Mouse (Mus musculus) G1E (cell line): ENCODE measurements around the gene Clec1b. TPM values are rescaled to one million over a fixed set of nuclear protein-coding genes. Genes with fewer than 3 reads are reported as not detected.

Source experiments
- ATAC-seq: 2 replicates; pipeline ENCODE4 v1.8.0; 2016; ENCODE audit warnings: mild to moderate bottlenecking; ENCODE audit not compliant: insufficient number of reproducible peaks, poor library complexity, low FRiP score, severe bottlenecking; ENCODE audit errors: extremely low read depth
- DNase-seq: peaks from one replicate; pipeline ENCODE4 v3.0.0; 2012; ENCODE audit warnings: low spot score
- H3K27me3 ChIP-seq: 2 replicates; pipeline ENCODE4 v1.6.1; 2012; ENCODE audit warnings: mild to moderate bottlenecking, low read length, inconsistent platforms; ENCODE audit not compliant: insufficient read depth
- H3K36me3 ChIP-seq: replicated peaks from 2 replicates; pipeline ENCODE3; 2012; ENCODE audit warnings: mild to moderate bottlenecking, inconsistent platforms
- H3K4me1 ChIP-seq: 2 replicates; pipeline ENCODE4 v1.6.1; 2012; ENCODE audit warnings: low read depth, low read length, inconsistent platforms, mixed read lengths; ENCODE audit not compliant: insufficient read depth
- H3K4me3 ChIP-seq: 2 replicates; pipeline ENCODE4 v1.5.1; 2012; ENCODE audit warnings: low read depth, mild to moderate bottlenecking, inconsistent platforms, low read length, moderate library complexity, mixed read lengths
- H3K9me3 ChIP-seq: replicated peaks from 2 replicates; pipeline ENCODE4 v1.6.1; 2012; ENCODE audit warnings: inconsistent platforms
- CTCF ChIP-seq: IDR thresholded peaks from 2 replicates; pipeline ENCODE4 v1.5.1; 2012; ENCODE audit warnings: low read depth, low read length, inconsistent platforms, mixed read lengths
- GATA1 ChIP-seq: IDR thresholded peaks from 2 replicates; pipeline ENCODE4 v1.6.1; 2012; ENCODE audit warnings: borderline replicate concordance, low read length, inconsistent platforms, mixed read lengths
- GATA2 ChIP-seq: IDR thresholded peaks from 2 replicates; pipeline ENCODE4 v1.6.1; 2012; ENCODE audit warnings: low read depth, low read length, inconsistent platforms, borderline replicate concordance
- POLR2AphosphoS5 ChIP-seq: IDR thresholded peaks from 2 replicates; pipeline ENCODE4 v1.6.1; 2012; ENCODE audit warnings: low read depth, low read length, inconsistent platforms; ENCODE audit not compliant: insufficient replicate concordance
- TAL1 ChIP-seq: conservative IDR thresholded peaks from 2 replicates; pipeline ENCODE4 v1.6.1; 2012; ENCODE audit warnings: low read depth, low read length, inconsistent platforms, mixed read lengths
- polyA plus RNA-seq: library from polyadenylated mRNA; stranded (reverse); fragments of >175 nt; gene quantifications from 2 replicates; pipeline ENCODE4 v1.2.3, GENCODE M21; 2012
- total RNA-seq, 2 experiments: library from RNA; stranded (forward) in 1 of 2; stranded (reverse) in 1 of 2; fragments of 200-1000 nt in 1 of 2; fragments of >200 nt in 1 of 2; fragmentation: Nextera tagmentation in 1 of 2; gene quantifications; 2 replicates each; pipeline ENCODE4 v1.2.3; 2014 to 2017

Gene Clec1b
- total RNA-seq (2014; fragmentation: Nextera tagmentation) (not detected in 2 replicates), total RNA-seq (2017) (0.22 TPM in 1 of 2 replicates, not detected in the other), polyA plus RNA-seq (not detected in 2 replicates)

DNA sequence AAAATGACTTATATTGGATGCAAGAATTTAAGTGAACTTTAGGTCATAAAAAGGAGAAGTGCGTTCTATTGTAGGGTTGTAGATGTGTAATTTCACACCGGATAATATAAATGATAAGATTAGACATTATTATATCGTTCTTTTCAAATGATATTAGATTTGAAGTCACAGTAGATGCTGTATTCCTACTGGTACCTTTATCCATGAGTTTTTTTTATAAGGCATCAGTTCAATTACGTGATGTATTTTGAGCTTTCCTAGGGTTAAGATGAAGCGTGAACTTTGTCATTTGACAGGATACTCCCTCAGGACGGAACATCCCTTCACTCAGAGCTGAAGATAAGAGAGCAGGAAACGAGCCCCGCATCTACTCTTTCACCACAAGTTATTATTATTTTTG is at the start of gene Clec1b:
TSS of gene Clec1b (plus strand) at position 301 of the 400 bp plus-strand sequence.
- Histone ChIP-seq H3K4me1 (no peaks in the 10 kb centered on the region), H3K36me3 (no peaks in the 10 kb centered on the region), H3K27me3 (no peaks in the 10 kb centered on the region), H3K9me3 (no peaks in the 10 kb centered on the region), H3K4me3 (no peak within 1 kb of the TSS)
- ATAC-seq, result no peak
- no peak for DNase-seq
- TF ChIP-seq GATA2 (no peak), CTCF (no peak)

DNA sequence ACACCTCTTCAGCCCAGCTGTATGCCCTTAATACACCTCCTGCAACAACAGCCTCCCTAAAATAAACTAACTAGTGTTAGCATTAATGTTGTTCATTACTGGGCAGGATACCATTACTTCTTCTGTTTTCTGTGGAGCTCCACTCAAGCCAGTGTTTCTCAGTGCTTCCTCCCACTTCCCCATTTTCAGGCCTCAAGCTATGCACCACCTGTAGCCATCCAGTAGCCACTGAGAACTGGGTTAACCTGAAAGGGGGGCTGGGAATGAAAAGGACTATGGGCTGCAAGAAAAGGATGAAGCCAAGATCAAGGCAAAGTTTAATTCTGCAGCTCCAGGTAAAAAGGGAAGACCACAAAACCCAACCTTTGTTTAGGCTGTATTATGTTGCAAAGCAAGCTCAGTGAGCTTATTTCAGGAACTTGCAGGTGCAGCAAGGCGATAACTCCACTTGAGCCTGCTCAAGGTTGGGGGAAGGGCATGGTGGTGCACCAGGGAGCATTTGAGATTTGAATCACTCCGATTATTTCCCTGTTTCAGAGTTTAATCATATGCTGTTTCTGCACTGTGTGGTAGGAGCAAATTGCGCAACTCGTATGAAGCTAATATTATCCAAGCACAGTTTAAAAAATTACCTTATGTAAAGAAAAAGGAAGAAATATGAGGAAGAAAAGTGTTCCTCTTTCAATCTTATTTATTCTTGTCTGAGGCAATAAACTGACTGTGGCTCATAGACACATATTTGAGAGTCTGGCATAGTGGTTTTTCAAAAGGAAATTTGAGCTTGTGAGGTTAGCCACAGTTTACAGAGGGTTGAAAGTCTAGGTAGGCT is 47.4 kb upstream of the Clec1b start:
- TF ChIP-seq GATA2 (no peak), POLR2AphosphoS5 (no peak), GATA1 (no peak), CTCF (no peak), TAL1 (no peak)
- DNase-seq, result no peak
- no peaks in the 10 kb centered on the region for H3K4me1 ChIP-seq
- no peaks in the 10 kb centered on the region for H3K36me3 ChIP-seq
- no peaks in the 10 kb centered on the region for H3K27me3 ChIP-seq
- peaks cover 6% of the 10 kb centered on the region; the same call in 1 of the 2 replicates for H3K9me3 ChIP-seq
- no peak; the same call in 1 of the 2 replicates for ATAC-seq
- no peak overlapping the region for H3K4me3 ChIP-seq

DNA sequence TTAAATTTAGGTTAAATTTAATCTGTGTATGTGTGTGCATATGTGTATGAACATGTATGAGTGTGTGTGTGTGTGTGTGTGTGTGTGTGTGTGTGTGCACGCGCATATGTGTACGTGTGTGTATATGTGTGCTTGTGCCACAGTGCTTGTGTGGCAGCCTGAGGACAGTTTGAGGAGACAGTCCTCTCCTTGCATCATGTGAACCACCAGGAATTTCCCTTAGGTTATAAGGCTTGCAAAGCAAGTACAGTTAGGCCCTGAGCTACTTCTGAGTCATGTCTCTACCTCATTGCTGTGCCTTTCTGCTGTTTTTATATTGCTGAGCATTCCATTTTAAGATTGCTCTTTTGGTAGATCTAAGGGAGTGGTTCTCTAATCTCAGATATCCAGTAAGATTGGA is 46.0 kb upstream of the Clec1b start:
- H3K4me1 ChIP-seq, result no peaks in the 10 kb centered on the region
- no peak overlapping the region for H3K4me3 ChIP-seq
- ATAC-seq, result no peak
- no peaks in the 10 kb centered on the region for H3K27me3 ChIP-seq
- H3K9me3 ChIP-seq, result peaks cover 6% of the 10 kb centered on the region; the same call in 1 of the 2 replicates
- no peaks in the 10 kb centered on the region for H3K36me3 ChIP-seq
- DNase-seq, result no peak
- TF ChIP-seq GATA1 (no peak), TAL1 (no peak), CTCF (no peak), GATA2 (no peak), POLR2AphosphoS5 (no peak)

DNA sequence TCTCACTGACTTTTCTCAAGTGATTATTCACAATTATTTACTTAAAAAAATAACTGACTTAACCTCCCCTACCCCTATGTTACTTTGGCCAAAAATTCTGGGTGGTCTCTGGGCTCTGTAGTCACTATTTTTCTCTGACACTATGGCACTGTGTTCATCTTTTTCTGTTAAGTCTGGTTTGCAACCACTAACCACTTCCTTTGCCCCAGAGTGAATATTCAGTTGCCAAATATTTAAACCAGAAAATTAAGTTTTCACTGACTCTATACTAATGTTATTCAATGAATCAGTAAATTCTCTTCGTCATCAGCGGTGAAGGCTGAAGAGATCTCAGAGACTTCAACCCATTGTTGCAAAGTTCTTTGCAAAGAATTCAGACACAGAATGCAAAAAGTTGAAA is 41.3 kb upstream of the Clec1b start:
- no peak for ATAC-seq
- DNase-seq, result no peak

DNA sequence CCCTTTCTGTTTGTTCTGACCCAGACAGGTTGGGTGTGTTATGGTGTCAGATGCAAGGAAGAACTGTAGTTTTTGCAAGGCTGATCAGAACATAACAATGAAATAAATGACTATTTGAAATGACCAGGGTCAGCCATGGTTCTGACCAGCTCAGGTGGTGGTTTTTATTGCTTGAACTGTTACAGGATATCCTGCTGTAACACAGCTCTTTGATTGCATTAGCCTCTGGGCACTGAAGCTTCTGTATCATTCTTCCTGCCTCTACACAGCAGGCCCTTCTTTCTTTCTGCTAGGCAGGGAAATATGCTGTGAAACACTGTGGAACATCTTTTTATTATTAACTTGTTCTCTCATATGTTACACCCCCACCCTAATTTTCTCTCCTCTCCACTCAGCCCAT is 40.7 kb upstream of the Clec1b start:
- DNase-seq, result no peak
- no peaks in the 10 kb centered on the region for H3K36me3 ChIP-seq
- no peak for ATAC-seq
- no peaks in the 10 kb centered on the region for H3K4me1 ChIP-seq
- no peaks in the 10 kb centered on the region for H3K9me3 ChIP-seq
- no peak overlapping the region for H3K4me3 ChIP-seq
- H3K27me3 ChIP-seq, result no peaks in the 10 kb centered on the region
- TF ChIP-seq CTCF (no peak), GATA1 (no peak), GATA2 (no peak), TAL1 (no peak), POLR2AphosphoS5 (no peak)

More for the DNA sequence above, 41.3 kb upstream of the Clec1b start:
- no peak for TF ChIP-seq POLR2AphosphoS5
- TF ChIP-seq TAL1, result no peak
- TF ChIP-seq GATA1, result no peak
- no peak for TF ChIP-seq GATA2
- no peak for TF ChIP-seq CTCF
- Histone ChIP-seq H3K9me3 (peaks cover 2% of the 10 kb centered on the region; the same call in 1 of the 2 replicates), H3K27me3 (no peaks in the 10 kb centered on the region), H3K4me3 (no peak overlapping the region), H3K4me1 (no peaks in the 10 kb centered on the region), H3K36me3 (no peaks in the 10 kb centered on the region)

DNA sequence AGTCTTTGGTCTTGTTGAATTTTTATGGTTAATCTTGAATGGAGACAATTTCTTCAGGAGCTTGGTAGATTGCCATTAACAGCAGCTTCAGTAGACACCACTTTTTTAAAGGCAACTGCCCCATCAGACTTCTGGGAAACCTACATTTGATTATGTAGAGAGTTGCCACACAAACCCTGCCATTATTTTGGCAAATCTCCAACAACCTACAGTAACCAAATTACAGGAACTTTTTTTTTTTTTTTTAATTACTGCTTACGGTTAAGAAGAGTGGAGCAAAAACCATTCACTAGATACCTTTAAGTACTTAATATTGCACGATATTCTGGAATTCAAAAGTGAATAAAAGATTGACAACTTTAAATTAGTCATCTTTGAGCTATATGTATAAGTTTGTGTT is 37.6 kb upstream of the Clec1b start:
- TF ChIP-seq GATA1, result no peak
- TF ChIP-seq POLR2AphosphoS5, result no peak
- no peak for TF ChIP-seq GATA2
- no peak for TF ChIP-seq CTCF
- TF ChIP-seq TAL1, result no peak
- Histone ChIP-seq H3K36me3 (no peaks in the 10 kb centered on the region), H3K4me3 (no peak overlapping the region), H3K4me1 (no peaks in the 10 kb centered on the region), H3K27me3 (no peaks in the 10 kb centered on the region), H3K9me3 (no peaks in the 10 kb centered on the region)
- no peak for ATAC-seq
- DNase-seq, result no peak
